Mouse (Mus musculus) CH12.LX (cell line): ENCODE results near the gene Slc39a3. TPM values are rescaled to one million over a fixed set of nuclear protein-coding genes. Genes with fewer than 3 reads are reported as not detected.

ENCODE experiments used
- DNase-seq: peaks from one replicate; pipeline ENCODE4 v3.0.0-alpha.2; 2013; ENCODE audit errors: extremely low read depth
- H3K27ac ChIP-seq: 2 replicates; pipeline ENCODE4 v1.5.1; 2012; ENCODE audit warnings: low read depth, mild to moderate bottlenecking, control low read depth, moderate library complexity; ENCODE audit not compliant: insufficient read depth
- H3K27me3 ChIP-seq: replicated peaks from 2 replicates; pipeline ENCODE3; 2012; ENCODE audit warnings: inconsistent platforms
- H3K36me3 ChIP-seq, 2 experiments: replicated peaks in 1 of 2; 2 replicates each; pipeline versions ENCODE3 to v1.6.1; 2012; ENCODE audit warnings: inconsistent platforms in 1 of 2, low read length in 1 of 2, mild to moderate bottlenecking in 1 of 2, mixed read lengths in 1 of 2, moderate library complexity in 1 of 2; ENCODE audit not compliant: control insufficient read depth in 1 of 2, insufficient read depth in 1 of 2
- H3K4me1 ChIP-seq, 2 experiments: 2 replicates each; pipeline ENCODE4 v1.6.1; 2012; ENCODE audit warnings: inconsistent platforms in 1 of 2, moderate library complexity in 1 of 2; ENCODE audit not compliant: insufficient read depth in 2 of 2, control insufficient read depth in 1 of 2
- H3K4me2 ChIP-seq: 2 replicates; pipeline ENCODE4 v1.6.1; 2012; ENCODE audit warnings: low read depth, mild to moderate bottlenecking, control low read depth; ENCODE audit not compliant: poor library complexity, insufficient read depth, severe bottlenecking
- H3K4me3 ChIP-seq, 3 experiments: fragments of 150-350 bp in 1 of 3; sonication (generic) in 1 of 3; replicated peaks in 1 of 3; 2 replicates each; pipeline versions ENCODE3 to v1.5.1; 2011 to 2012; ENCODE audit warnings: low read depth in 2 of 3, low read length in 2 of 3, mild to moderate bottlenecking in 2 of 3, moderate library complexity in 2 of 3, control low read depth in 1 of 3, improper control_type of control experiment in 1 of 3, inconsistent platforms in 1 of 3, mixed read lengths in 1 of 3; ENCODE audit not compliant: poor library complexity in 1 of 3
- H3K79me2 ChIP-seq: replicated peaks from 2 replicates; pipeline ENCODE4 v1.6.1; 2012; ENCODE audit warnings: mild to moderate bottlenecking, moderate library complexity; ENCODE audit not compliant: control insufficient read depth, poor library complexity, insufficient read depth, severe bottlenecking; ENCODE audit errors: extremely low read depth
- H3K9ac ChIP-seq: 2 replicates; pipeline ENCODE4 v1.6.1; 2012; ENCODE audit warnings: low read depth, mild to moderate bottlenecking, control low read depth, moderate library complexity; ENCODE audit not compliant: insufficient read depth
- H3K9me3 ChIP-seq: replicated peaks from 2 replicates; pipeline ENCODE3; 2012; ENCODE audit warnings: low read length, inconsistent platforms, mixed read lengths
- BHLHE40 ChIP-seq: IDR thresholded peaks from 2 replicates; pipeline ENCODE4 v1.6.1; 2011; ENCODE audit warnings: mild to moderate bottlenecking, low read depth, low read length, improper control_type of control experiment
- CTCF ChIP-seq, 2 experiments: IDR thresholded peaks in 1 of 2; conservative IDR thresholded peaks in 1 of 2; 2 replicates each; pipeline ENCODE4 v1.5.1; 2011 to 2012; ENCODE audit warnings: low read depth in 2 of 2, low read length in 2 of 2, improper control_type of control experiment in 1 of 2, inconsistent platforms in 1 of 2, mild to moderate bottlenecking in 1 of 2, moderate library complexity in 1 of 2
- E2F4 ChIP-seq: IDR thresholded peaks from 2 replicates; pipeline ENCODE4 v1.6.1; 2011; ENCODE audit warnings: low read depth, low read length, improper control_type of control experiment; ENCODE audit not compliant: insufficient replicate concordance
- EP300 ChIP-seq: IDR thresholded peaks from 2 replicates; pipeline ENCODE4 v1.6.1; 2011; ENCODE audit warnings: low read length, improper control_type of control experiment
- ETS1 ChIP-seq: conservative IDR thresholded peaks from 2 replicates; pipeline ENCODE4 v1.6.1; 2012; ENCODE audit warnings: low read depth, mild to moderate bottlenecking, inconsistent platforms, low read length, improper control_type of control experiment, moderate library complexity
- GABPA ChIP-seq: IDR thresholded peaks from 2 replicates; pipeline ENCODE4 v1.6.1; 2012; ENCODE audit warnings: low read depth, low read length, improper control_type of control experiment, inconsistent platforms; ENCODE audit not compliant: insufficient replicate concordance
- IRF4 ChIP-seq: IDR thresholded peaks from 2 replicates; pipeline ENCODE4 v1.6.1; 2014; ENCODE audit warnings: low read depth, mild to moderate bottlenecking, inconsistent platforms, low read length, improper control_type of control experiment
- JUN ChIP-seq: IDR thresholded peaks from 2 replicates; pipeline ENCODE4 v1.6.1; 2011; ENCODE audit warnings: low read depth, mild to moderate bottlenecking, low read length, improper control_type of control experiment, moderate library complexity; ENCODE audit not compliant: insufficient read depth
- KAT2A ChIP-seq: IDR thresholded peaks from 2 replicates; pipeline ENCODE4 v1.6.1; 2012; ENCODE audit warnings: low read length, improper control_type of control experiment, inconsistent platforms; ENCODE audit not compliant: insufficient replicate concordance
- MAFK ChIP-seq: IDR thresholded peaks from 2 replicates; pipeline ENCODE4 v1.6.1; 2011; ENCODE audit warnings: low read length, improper control_type of control experiment; ENCODE audit not compliant: insufficient replicate concordance
- MEF2A ChIP-seq: IDR thresholded peaks from 2 replicates; pipeline ENCODE4 v1.6.1; 2014; ENCODE audit warnings: low read depth, mild to moderate bottlenecking, inconsistent platforms, low read length, improper control_type of control experiment, borderline replicate concordance
- MYC ChIP-seq: IDR thresholded peaks from 2 replicates; pipeline ENCODE4 v1.6.1; 2011; ENCODE audit warnings: low read depth, mild to moderate bottlenecking, improper control_type of control experiment, low read length
- NELFE ChIP-seq: IDR thresholded peaks from 2 replicates; pipeline ENCODE4 v1.6.1; 2011; ENCODE audit warnings: low read depth, low read length, improper control_type of control experiment
- NRF1 ChIP-seq: IDR thresholded peaks from 2 replicates; pipeline ENCODE4 v1.6.1; 2014; ENCODE audit warnings: low read depth, mild to moderate bottlenecking, inconsistent platforms, low read length, improper control_type of control experiment, moderate library complexity
- POLR2A ChIP-seq: IDR thresholded peaks from 2 replicates; pipeline ENCODE4 v1.6.1; 2011; ENCODE audit warnings: low read depth, mild to moderate bottlenecking, improper control_type of control experiment, low read length
- POLR2AphosphoS2 ChIP-seq: IDR thresholded peaks from 2 replicates; pipeline ENCODE4 v1.6.1; 2011; ENCODE audit warnings: low read depth, low read length, improper control_type of control experiment
- RAD21 ChIP-seq: IDR thresholded peaks from 2 replicates; pipeline ENCODE4 v1.6.1; 2011; ENCODE audit warnings: low read depth, mild to moderate bottlenecking, low read length, improper control_type of control experiment, moderate library complexity
- SMC3 ChIP-seq: IDR thresholded peaks from 2 replicates; pipeline ENCODE4 v1.6.1; 2011; ENCODE audit warnings: low read depth, low read length, improper control_type of control experiment
- TBP ChIP-seq: conservative IDR thresholded peaks from 2 replicates; pipeline ENCODE4 v1.6.1; 2011; ENCODE audit warnings: low read depth, low read length, improper control_type of control experiment
- USF1 ChIP-seq: IDR thresholded peaks from 2 replicates; pipeline ENCODE4 v1.6.1; 2014; ENCODE audit warnings: low read depth, mild to moderate bottlenecking, inconsistent platforms, low read length, improper control_type of control experiment
- USF2 ChIP-seq: conservative IDR thresholded peaks from 2 replicates; pipeline ENCODE4 v1.6.1; 2011; ENCODE audit warnings: low read depth, low read length, improper control_type of control experiment
- ZC3H11A ChIP-seq: IDR thresholded peaks from 2 replicates; pipeline ENCODE4 v1.6.1; 2012; ENCODE audit warnings: low read depth, mild to moderate bottlenecking, inconsistent platforms, low read length, improper control_type of control experiment
- ZNF384 ChIP-seq: IDR thresholded peaks from 2 replicates; pipeline ENCODE4 v1.6.1; 2012; ENCODE audit warnings: low read depth, low read length, improper control_type of control experiment, inconsistent platforms
- dilution Hi-C: fragments of 300-500 bp; cut with MboI; formaldehyde crosslinking; loops from 2 replicates; pipeline ENCODE4 v1.14.3; 2020; ENCODE audit warnings: low sequenced_read_pairs; ENCODE audit not compliant: extremely low pct_unique_long_range_greater_than_20kb, extremely low pct_ligation_motif_present
- in situ Hi-C: fragments of 300-500 bp; cut with MboI; formaldehyde crosslinking; loops from 3 replicates; pipeline ENCODE4 v1.14.3; 2019; ENCODE audit warnings: low sequenced_read_pairs, low pct_ligation_motif_present, low pct_unique_long_range_greater_than_20kb, mixed read lengths
- polyA plus RNA-seq: library from polyadenylated mRNA; unstranded; fragments of >175 nt; gene quantifications from 2 replicates; pipeline ENCODE4 v1.2.1, GENCODE M21; 2012; ENCODE audit warnings: low read depth; ENCODE audit not compliant: insufficient read length
- total RNA-seq, 2 experiments: library from RNA; depleted of rRNA; stranded (reverse); fragments of 300-350 nt in 1 of 2; fragments of >200 nt in 1 of 2; gene quantifications; 2 replicates each; pipeline ENCODE4 v1.2.3; 2012 to 2014

Slc39a3 gene
- total and polyA plus RNA-seq, 3 experiments = 3.9 to 7.2 (median 4.2) TPM

- in situ Hi-C loops = loop anchor here (5.0 to 10.0 kb wide), 3 partner anchors 65 to 187 kb away; partner anchors contain the start of gene Amh
- Histone ChIP-seq H3K27me3 (peaks cover 40% of the 10 kb centered on the region), H3K4me1 (peaks cover 18 to 52% of the 10 kb centered on the region in 2 experiments), H3K9ac (no peak overlapping the region), H3K9me3 (peaks cover 4% of the 10 kb centered on the region), H3K27ac (no peak overlapping the region), H3K4me3 (no peak overlapping the region), H3K36me3 (no peaks in the 10 kb centered on the region), H3K79me2 (no peaks in the 10 kb centered on the region), H3K4me2 (no peak overlapping the region)
- dilution Hi-C loops = no loop called here
- DNase-seq = no peak
- TF ChIP-seq ZC3H11A = no peak
- no peak for TF ChIP-seq JUN
- TF ChIP-seq SMC3 = no peak
- TF ChIP-seq GABPA = no peak
- TF ChIP-seq NRF1 = no peak
- TF ChIP-seq RAD21 = no peak
- TF ChIP-seq POLR2A = no peak
- no peak for TF ChIP-seq POLR2AphosphoS2
- TF ChIP-seq MYC = no peak
- no peak for TF ChIP-seq MEF2A
- TF ChIP-seq USF1 = no peak
- TF ChIP-seq E2F4 = no peak
- TF ChIP-seq USF2 = no peak
Measured at GRCm38 (mm10) chr10:80991945-80992344, 45.3 kb downstream of the Slc39a3 start.

GRCm38 (mm10) chr10:80991007-80991406 is 46.2 kb downstream of the Slc39a3 start:
- dilution Hi-C loops = no loop called here
- H3K4me1 ChIP-seq = peaks cover 21 to 61% of the 10 kb centered on the region in 2 experiments
- H3K79me2 ChIP-seq = no peaks in the 10 kb centered on the region
- no peak overlapping the region for H3K27ac ChIP-seq
- no peak overlapping the region for H3K9ac ChIP-seq
- in situ Hi-C loops = loop anchor here (5.0 to 10.0 kb wide), 3 partner anchors 64 to 186 kb away; partner anchors contain the start of gene Amh
- no peaks in the 10 kb centered on the region for H3K36me3 ChIP-seq
- TF ChIP-seq ETS1 (no peak), E2F4 (no peak), POLR2A (no peak), MEF2A (no peak), KAT2A (no peak), MAFK (no peak), EP300 (no peak), IRF4 (no peak), MYC (0 out of 2 replicates have a peak, but pooled peaks have one; percentile 17), CTCF (conservative IDR thresholded peaks at IDR 0.05 in 1 of 2, IDR thresholded peaks at IDR 0.05 in 1 of 2; ENCODE audit: low read depth in 2 of 2, low read length in 2 of 2) (peak; percentile 34 to 75; a peak in 3 of 4 replicates), ZNF384 (no peak), BHLHE40 (no peak), NELFE (no peak), SMC3 (peak; percentile 77), RAD21 (peak; percentile 74), ZC3H11A (peak; percentile 36; the same call in 1 of the 2 replicates), NRF1 (no peak), USF2 (no peak), USF1 (no peak), TBP (no peak)
- TF ChIP-seq, all 38 proteins: peak for 5
- DNase-seq = peak; percentile 59
- Histone ChIP-seq H3K27me3 (peaks cover 38% of the 10 kb centered on the region), H3K9me3 (peaks cover 3% of the 10 kb centered on the region), H3K4me3 (no peak overlapping the region), H3K4me2 (no peak overlapping the region)
